Mouse (Mus musculus): ENCODE measurements around the gene Pgam2.
"Not testable (repeated sequence)": the region's sequence is repeated elsewhere in the genome, so short reads cannot be mapped to it uniquely, and the experiment has no call there.

Pgam2 gene

DNA sequence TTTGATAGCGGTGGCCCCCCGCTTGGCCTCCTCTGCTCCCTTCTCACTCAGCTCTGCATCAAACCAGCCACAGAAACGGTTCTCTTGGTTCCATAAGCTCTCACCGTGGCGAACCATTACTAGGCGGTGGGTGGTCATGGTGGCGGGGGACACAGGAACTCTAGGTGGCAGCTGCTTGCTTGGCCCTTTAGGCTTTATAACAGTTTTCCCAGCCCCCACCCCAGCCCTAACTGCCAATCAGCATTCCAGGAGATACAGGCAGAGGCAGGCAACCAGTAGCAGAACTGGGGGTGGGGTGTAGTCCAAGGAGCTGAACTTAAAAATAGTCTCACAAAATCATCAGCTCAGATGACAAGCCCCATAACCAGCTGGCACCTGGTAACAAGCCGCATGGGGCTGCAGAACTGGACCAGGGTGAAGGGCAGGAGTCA lies at the start of gene Pgam2:
Pgam2 (minus strand) TSS at position 183 of the 431 bp plus-strand sequence.
- in situ Hi-C loops (cut with MboI; ENCODE audit: low sequenced_read_pairs) = no loop called here

DNA sequence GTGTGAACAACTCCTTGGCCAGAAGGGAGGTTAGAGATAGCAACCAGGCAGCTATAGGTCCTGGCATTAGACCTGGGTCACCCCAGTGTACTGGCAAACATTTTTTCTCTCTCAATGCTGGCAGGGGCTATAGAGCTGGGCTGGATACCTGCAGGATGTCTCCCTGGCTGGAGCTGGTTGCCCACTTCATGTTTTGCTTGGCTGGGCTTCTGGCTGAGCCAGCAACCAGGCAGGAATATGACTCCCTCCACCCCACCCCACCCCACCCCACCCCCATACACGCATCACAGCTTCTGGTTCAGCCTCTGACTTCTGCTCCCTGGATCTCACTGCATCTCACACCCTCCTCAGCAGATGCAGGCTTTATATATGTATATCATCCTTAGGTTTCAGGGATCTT lies 48.8 kb upstream of the Pgam2 start:
- in situ Hi-C loops (cut with MboI; ENCODE audit: low sequenced_read_pairs) = no loop called here

DNA sequence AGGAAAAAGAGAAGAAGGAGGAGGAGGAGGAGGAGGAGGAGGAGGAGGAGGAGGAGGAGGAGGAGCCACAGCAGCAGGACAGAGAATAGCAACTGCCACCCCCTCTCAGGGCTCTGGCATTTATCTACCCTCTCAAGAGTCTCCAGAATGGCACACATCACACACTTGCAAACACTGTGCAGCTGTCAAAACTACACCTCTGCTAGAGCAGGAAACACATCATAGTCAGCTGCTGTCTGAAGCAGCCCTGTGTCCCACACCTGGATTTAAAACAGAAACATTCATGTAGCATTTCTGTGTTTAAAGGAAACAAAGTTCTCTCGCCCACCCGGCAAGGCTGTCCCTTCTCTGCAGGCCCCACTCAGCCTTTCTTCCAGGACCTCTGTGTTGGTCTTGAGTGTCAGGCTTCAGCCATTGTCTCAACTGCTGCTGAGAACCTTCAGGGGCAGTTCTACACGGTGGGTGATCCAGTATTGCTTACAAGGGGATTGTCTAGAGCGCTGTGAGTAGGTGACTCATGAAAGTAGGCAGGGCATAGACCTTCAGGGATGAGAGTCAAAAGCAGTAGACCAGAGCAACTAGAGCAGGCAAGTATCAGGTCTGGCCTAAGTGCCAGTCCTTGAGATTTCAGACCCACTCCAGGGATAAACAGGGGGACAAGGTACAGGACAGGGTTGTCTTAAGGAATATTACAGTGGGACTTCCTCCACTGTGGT lies 47.6 kb upstream of the Pgam2 start:
- in situ Hi-C loops (cut with MboI; ENCODE audit: low sequenced_read_pairs) = no loop called here

DNA sequence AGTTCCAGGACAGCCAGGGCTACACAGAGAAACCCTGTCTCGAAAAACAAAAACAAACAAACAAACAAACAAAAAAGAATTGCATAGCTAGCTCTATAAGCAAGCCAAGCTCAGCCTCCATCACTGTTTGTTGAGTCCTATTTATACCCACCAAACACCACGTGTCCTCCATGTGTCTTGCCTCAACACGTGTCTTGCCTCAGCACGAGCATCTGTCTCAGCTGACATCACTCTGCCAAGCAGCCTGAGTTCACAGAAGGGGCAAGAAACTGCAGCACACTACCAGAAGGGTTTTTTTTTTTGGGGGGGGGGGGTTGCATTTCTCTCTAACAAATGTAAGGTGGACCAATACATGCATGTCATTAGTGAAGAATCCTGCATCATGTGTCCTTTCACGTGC lies 46.9 kb upstream of the Pgam2 start:
- in situ Hi-C loops (cut with MboI; ENCODE audit: low sequenced_read_pairs) = no loop called here

DNA sequence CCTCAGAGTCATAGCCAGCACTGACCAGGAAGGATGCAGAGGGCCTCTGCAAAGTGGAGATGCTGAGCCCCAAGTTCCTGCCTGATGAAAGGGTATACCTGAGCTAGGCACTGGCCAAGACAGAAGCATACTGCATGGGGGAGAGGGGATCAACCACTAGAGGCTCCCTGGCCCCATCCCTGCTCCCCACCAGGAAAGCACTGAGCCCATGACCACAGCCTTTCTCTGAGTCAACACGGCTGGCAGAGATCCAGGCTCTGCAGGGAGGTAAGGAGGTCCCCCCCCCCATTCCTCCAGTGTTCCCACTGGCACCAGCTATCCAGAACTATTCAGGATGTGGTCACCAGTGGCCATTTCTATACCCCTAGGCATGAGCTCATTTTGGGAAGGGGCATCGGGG lies 45.8 kb upstream of the Pgam2 start:
- in situ Hi-C loops (cut with MboI; ENCODE audit: low sequenced_read_pairs) = no loop called here

DNA sequence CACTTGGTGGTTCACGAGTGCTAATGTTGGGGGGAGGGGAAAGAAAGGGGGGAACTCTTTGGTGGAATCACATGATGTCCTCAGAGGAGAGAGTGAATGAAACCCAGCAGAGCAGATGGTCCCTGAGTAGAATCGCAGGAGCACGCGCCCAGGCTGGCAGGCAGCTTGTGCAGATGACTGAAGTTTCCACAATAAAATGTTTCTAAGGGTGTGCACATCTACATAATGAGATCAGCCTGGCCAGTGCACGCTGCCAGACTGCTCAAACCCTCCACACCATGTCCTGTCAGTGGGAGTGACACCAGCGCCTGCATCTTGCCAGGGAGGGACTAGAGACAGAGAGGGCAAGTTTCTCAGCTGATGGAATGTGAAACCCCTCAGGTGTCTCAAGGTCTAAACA lies 45.2 kb upstream of the Pgam2 start:
- in situ Hi-C loops (cut with MboI; ENCODE audit: low sequenced_read_pairs) = no loop called here

DNA sequence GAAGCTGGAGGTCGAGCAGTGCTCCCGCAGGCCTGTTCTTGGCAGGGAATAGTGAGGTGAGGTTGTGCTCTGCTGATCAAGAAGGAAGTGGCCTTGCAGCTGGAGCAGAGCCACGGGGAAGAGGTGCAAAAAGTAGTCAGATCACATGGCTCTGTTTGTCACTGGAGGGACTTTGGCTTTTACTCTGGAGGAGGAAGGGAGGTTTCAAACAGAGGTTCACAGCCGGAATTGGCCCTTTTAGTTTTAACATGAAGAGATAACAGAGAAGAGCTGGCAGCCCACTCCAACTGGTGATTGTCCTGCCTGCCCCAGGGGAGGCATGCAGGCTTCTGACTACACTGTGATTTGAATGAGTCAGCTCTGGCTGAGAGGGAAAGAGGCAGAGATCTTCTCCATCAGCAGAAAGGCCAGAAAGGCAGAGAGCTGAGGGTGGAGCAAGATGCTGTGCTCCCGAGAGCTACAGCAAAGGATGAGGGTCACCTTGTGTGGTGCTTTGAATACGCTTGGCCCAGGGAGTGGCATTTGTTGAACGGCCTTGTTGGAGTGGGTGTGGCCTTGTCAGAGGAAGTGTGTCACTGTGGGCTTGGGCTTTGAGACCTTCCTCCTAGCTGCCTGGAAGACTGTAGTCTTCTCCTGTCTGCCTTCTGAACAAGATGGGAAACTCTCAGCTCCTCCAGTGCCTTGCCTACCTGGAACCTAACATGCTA lies 43.3 kb upstream of the Pgam2 start:
- in situ Hi-C loops (cut with MboI; ENCODE audit: low sequenced_read_pairs) = no loop called here

DNA sequence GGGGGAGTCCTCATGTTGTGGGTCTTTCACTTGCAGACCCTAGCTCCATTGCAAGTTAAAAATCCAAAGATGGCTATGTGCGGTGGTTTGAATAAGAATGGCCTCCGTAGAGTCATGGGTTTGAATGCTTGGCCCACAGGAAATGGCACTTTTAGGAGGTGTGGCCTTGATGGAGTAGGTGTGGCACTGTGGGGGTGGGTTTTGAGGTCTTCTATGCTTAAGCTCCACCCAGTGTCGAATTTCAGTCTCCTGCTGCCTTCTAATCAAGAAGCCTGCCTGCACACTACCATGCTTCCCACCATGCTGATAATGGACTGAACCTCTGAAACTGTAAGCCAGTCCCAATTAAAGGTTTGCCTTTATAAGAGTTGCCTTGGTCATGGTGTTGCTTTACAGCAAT lies 39.6 kb upstream of the Pgam2 start:
- in situ Hi-C loops (cut with MboI; ENCODE audit: low sequenced_read_pairs) = no loop called here

DNA sequence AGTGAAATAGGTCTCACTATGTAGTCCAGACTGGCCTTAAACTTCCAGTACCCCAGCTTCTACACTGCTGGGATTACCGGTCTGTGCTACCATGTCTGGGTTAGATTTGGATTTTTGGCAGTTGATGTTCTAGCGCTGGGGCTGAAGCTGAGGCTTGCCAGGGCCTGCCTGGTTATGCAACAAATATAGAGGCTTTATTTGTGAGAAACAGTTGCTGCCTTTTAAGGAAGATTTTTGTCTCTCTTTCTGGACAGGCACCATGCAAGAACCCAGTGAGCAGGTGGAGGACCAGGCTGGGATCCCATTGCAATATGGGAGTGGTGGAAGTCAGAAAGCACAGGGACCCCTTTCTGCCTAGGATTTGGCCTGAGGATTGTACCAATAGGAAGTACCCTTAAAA lies 38.2 kb upstream of the Pgam2 start:
- in situ Hi-C loops (cut with MboI; ENCODE audit: low sequenced_read_pairs) = no loop called here

DNA sequence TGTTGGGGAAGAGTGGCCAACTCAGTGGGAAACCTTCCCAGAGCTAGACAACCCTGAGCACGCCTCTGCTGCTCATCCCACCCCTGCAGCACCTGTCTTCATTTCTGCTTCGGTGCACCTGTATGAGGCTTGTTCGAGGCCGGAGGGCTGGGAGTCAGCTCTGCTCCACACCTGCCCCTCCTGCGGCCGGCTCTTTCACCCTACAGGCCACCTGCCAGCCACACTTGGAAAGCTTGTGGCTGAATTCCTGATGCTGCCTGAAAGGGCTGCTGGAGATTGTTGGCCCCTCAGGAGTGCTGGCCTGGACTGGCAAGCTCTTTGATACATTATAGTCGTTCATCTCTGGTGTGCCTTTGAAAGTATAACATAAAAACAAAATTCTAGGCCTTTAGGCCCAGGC lies 36.8 kb upstream of the Pgam2 start:
- in situ Hi-C loops (cut with MboI; ENCODE audit: low sequenced_read_pairs) = no loop called here

DNA sequence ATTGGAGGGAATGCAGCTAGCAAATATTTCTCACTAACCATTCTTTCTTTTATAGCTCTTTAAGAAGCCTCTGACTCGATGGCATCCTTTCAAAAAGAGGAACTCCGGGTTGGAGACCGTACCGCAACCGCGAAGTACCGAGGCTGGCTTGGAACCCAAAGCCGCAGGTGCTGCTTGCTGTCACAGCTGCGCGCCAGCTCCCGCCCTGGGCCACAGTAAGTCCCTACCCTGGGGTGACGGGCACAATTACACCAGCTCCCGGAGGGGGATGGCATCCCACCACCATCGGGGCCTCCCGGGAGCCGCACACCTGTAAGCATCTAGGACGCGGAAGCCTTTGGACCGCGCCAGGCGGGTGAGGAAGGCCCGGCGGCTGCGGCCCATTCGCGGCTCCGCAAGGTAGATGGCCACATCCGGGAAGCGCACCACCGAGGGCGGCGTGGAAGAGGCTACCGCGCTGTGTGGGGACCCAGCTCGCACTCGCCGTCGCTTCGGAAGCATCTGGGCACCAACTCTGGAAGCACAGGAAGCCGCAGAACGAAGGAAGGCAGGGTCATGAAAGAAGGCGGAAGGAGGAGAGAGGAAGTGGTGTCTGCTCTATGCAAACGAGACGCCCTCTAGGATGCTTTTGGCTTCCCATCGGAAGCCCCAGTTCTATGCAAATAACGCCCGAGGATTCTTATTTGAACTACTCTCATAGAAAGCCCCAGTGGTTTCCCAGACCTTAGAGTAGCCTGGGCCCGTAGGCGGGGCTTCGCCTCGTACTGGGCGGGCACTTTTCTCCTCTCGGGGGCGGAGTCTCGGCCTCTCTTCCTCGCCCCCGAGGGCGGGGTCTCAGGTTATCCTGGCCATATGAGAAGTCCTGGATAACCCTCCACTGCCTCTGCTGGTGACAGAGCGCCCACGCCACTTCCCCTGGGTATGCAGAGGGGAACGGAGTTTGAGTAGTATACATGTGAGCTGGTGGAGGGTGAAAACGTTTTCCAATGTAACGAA lies 34.0 kb upstream of the Pgam2 start, which contains the start of gene Polm:
Polm (minus strand) TSS at position 766 of the 996 bp plus-strand sequence.
- in situ Hi-C loops (cut with MboI; ENCODE audit: low sequenced_read_pairs) = no loop called here

DNA sequence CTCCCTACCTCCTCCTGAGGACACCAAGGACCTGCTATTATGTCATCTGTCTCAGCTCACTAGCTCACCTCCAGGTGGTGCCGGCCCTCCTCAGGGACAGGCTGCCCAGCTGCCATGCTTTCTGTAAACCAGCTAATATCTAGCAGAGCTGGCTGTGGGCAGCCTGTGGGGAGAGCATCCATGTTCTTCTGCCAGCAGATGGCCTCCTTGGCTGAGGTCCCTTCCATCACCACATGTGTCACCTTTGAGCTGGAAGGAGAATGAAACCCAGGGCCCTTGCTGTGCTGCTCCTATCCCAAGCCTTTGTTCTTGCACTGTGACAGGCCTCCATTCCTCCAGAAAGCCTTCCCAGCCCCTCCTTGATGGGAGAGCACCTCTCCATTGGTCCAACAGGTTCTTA lies 32.6 kb upstream of the Pgam2 start:
- in situ Hi-C loops (cut with MboI; ENCODE audit: low sequenced_read_pairs) = no loop called here

DNA sequence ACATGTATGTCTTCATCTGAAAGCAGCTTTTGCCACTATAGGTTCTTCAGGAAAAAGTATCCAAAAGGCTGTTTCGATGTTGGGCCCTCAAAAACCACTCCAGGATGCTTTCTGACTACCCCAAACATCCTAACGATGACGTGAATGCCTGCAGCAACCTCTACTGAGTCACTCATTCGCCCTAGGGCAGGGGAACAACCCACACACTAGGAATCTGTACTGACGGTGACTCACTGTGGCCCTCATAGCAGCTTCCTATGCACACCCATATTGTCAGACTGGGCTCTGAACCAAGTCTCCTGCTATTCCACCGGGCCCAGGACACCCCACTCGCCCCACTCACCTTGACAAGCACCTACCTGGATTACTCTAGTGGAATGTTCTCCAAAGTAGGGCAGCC lies 31.5 kb upstream of the Pgam2 start:
- in situ Hi-C loops (cut with MboI; ENCODE audit: low sequenced_read_pairs) = no loop called here

DNA sequence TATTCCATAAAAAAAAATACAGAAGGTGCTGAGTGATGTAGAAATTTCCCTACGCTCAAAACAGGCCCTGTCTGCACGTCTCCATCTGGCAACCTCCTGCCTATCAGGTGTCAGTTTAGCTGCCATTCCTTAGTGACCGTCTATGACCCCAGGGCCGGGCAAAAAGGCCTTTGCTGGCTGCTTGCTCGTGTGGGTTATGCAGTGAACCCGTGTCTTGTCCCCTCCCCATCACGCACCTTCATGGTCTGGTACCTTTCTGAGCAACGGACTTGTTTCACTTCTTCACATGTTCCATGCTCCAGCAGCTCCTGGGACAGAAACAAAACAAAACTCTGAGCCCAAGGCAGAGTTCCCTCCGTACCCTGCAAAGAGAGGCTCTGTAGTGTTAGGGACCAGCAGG lies 31.0 kb upstream of the Pgam2 start:
- in situ Hi-C loops (cut with MboI; ENCODE audit: low sequenced_read_pairs) = no loop called here

DNA sequence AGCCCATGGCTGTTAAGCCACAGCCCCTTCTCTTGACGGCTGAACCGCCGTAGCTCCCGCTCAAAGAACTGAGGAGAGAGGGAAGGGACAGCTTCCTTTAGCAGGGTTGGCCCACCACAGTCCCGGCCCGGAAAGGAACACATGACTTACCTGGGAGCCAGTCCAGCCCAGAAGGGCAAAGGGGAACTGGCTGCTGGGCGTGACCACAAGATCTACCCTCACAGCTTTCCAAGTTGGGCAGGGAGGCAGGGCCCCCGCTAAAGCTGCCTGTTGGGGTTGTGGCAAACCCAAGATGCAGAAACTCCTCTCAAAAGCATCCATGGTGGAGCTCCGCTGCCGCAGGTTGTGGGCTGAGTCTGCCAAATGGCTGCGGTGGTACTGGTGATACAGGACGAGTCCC lies 25.8 kb upstream of the Pgam2 start:
- in situ Hi-C loops (cut with MboI; ENCODE audit: low sequenced_read_pairs) = no loop called here

DNA sequence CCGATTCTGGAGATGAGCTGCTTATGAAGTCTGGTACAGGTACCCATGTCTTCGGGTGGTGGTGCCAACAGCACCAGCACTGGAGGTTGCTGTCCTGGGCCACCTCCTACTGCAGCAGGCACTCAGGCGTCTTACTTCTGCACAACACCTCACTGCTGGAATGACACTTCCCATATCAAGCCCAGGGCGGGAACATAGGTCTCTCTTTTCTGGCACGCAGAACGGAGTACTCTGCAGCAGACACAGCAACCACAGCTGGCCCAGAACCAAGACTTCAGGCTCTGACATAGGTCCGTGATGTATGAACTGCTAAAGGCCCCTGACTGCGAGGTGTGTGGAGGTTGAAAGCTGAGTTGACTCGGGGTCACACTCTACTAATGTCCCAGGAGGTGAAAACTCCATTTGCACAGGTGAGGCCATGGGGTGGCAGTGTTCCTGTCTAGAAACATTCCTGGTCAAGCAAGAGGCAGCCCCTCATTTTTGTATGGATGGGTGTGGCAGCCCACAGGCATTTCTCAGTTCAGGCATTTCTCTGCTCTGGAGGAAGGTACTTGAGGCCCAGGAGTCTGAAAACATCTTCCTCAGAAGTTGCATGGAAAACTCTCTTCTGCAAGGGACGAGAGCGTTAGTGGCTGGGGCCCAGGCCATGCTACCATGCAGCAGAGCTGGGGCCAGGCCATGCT lies 25.1 kb upstream of the Pgam2 start:
- in situ Hi-C loops (cut with MboI; ENCODE audit: low sequenced_read_pairs) = no loop called here

DNA sequence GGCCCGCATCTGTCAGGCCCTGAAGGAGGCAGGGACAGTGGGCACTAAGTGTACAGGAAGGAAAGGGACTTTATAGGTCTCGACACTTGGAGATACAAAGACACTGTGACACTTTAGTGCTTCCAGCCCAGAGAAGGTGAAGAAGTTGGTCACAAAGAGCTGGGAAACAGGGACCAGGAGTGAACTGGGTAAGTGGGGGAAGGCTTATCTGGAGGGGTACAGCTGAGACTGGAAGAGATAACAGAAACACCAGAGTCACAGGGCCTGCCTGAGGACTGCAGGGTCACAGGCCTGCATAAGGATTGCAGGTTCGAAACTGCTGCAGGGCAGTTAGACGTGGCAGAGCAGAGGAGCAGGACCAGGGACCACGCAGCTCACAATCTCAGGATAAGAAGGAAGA lies 24.4 kb upstream of the Pgam2 start:
- in situ Hi-C loops (cut with MboI; ENCODE audit: low sequenced_read_pairs) = no loop called here

DNA sequence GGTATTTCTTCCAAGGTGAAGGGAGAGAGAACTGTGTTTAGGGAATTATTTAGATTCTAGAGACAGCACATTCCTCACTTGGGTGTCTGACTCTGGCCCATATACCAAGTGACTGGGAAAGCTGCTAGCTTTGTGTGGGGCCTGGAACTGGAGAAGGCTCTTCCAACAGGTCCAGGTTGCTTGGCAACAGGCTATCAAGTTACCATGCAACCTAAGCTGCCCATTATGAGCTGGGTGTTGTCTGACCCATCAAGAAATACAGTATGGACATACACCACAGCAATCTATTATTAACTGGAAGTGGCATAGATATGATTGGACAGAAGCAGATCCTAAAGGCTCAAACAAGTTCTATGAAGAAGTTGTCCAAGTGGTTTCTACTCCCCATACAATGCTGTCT lies 21.9 kb upstream of the Pgam2 start:
- in situ Hi-C loops (cut with MboI; ENCODE audit: low sequenced_read_pairs) = no loop called here

DNA sequence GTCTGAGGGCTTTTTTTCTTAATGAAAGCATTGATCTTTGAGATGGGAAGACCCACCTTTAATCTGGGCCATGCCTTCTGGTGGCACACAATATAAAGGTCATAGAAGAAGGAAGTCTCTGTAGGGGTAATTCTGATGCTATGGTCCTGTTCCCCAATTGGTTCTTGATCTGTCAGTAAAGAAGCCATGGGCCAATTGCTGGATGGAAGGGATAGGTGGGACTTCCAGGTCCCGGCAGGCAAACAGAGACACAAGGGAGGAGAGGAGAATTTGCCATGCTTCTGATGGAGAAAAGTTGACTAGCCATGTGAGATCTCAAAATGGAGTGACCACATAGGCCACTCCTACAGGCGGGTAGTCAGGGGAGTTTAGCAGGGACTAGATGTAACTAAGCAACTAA lies 15.7 kb upstream of the Pgam2 start:
- in situ Hi-C loops (cut with MboI; ENCODE audit: low sequenced_read_pairs) = no loop called here

DNA sequence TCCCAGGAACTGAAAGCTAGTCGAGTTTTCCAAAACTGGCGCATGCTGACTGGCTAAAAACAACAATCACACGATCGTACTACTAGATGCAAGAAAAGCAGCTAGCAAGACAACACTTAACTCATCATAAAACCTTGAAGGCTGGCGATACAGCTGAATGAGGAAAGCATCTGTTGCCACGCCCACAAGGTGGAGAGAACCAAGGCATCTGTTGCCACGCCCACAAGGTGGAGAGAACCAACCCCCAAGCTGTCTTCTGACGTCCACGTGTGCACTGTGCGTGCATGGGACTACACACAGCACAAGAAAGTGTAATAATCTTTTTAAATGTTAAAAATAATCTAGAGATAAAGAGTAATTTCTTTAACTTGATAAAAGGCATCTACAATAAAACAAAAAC lies 9.8 kb upstream of the Pgam2 start:
- in situ Hi-C loops (cut with MboI; ENCODE audit: low sequenced_read_pairs) = no loop called here

DNA sequence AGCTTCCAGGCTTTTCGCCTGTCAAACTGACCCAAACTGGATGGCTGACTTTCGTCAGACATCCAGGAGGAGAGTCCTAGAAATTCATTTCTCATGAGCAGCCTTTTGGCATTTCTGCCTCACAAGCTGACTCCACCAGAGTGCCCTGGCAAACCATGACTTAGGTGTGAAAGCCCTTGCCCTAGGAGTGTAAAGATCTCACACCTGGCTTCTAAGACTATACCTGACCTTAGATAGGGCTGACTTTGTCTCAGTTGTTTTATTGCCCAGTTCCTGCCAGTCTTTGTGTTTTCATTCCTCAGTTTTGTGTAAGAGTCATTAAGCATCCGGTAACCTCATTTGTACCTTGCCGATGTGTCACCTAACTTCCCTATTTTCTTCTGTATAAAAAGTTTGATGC lies 6.0 kb upstream of the Pgam2 start:
- in situ Hi-C loops (cut with MboI; ENCODE audit: low sequenced_read_pairs) = not testable (repeated sequence)
